Mouse (Mus musculus): ENCODE data around the gene Gm13090. TPM values are rescaled to one million over a fixed set of nuclear protein-coding genes. Genes with fewer than 3 reads are reported as not detected.

Gene Gm13090
- polyA plus RNA-seq, 1 experiment from 2014 or later: not detected

GRCm38 (mm10) chr4:151127636-151128548 lies 38.5 kb downstream of the Gm13090 start:
- no peaks in the 10 kb centered on the region for H3K9me3 ChIP-seq (replicated peaks)
- peak overlapping the region; percentile 85 for H3K4me2 ChIP-seq (replicated peaks)
- peak overlapping the region; percentile 65 for H3K4me3 ChIP-seq (replicated peaks)
- H3K27ac ChIP-seq (replicated peaks): peak overlapping the region; percentile 95
- H3K4me1 ChIP-seq: peaks cover 43% of the 10 kb centered on the region
- ATAC-seq (ENCODE audit: insufficient number of reproducible peaks, low FRiP score, low TSS enrichment, low read depth): peak; percentile 20; the same call in 1 of the 2 replicates
- no peaks in the 10 kb centered on the region for H3K27me3 ChIP-seq
- H3K9ac ChIP-seq: peak overlapping the region; percentile 62
- H3K36me3 ChIP-seq: no peaks in the 10 kb centered on the region
- WGBS: 10% methylated on average over 9 of the region's 10 CpGs

DNA sequence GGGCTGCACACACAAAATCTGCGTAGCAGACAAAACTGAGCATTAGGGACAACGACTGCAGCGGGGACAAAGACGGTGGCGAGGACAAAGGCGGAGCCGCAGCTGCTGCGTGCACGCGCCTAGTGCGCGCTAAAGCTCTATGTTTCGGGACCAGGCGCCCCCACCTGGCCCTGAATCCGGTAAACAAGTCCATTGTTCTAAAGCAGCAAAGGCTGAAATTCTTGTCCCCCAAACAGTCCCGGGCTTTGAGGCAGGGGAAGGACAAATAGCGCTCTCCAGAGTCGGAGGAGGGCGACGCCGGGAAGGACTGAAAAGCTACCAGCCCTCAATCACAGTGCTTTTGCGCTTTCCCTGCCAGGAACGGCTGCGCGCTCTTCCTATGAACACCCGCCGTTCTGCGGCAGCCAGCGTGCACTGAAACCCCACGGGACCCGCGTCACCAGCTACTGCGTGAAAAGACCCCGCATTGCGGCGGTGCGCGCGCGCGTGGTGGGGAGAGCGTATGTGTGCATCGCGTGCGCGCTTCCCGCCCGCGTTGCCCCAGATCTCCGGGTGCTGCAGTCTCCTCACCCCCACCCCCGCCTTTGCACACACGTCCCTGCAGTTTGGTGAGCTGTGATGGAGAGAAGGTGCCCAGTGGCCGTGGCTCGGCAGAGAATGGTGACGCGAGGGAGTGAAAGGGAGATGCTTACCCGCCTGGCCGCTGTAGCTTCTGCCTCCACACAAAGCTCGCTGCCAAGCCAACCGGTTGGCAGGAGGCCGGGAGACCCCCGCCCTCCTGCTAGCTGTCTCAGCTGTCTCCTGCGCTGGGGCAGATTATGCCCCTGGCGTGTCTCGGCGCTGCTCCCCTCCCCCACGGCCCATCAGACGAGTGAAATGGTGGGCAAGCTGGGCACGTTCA lies 39.5 kb downstream of the Gm13090 start:
- H3K9ac ChIP-seq: peak overlapping the region; percentile 62
- WGBS: under 1% methylated on average over 69 of the region's 69 CpGs
- peak overlapping the region; percentile 95 for H3K27ac ChIP-seq (replicated peaks)
- H3K9me3 ChIP-seq (replicated peaks): no peaks in the 10 kb centered on the region
- no peaks in the 10 kb centered on the region for H3K36me3 ChIP-seq
- H3K4me2 ChIP-seq (replicated peaks): peak overlapping the region; percentile 85
- H3K27me3 ChIP-seq: no peaks in the 10 kb centered on the region
- ATAC-seq (ENCODE audit: insufficient number of reproducible peaks, low FRiP score, low TSS enrichment, low read depth): peak; percentile 71
- peak overlapping the region; percentile 65 for H3K4me3 ChIP-seq (replicated peaks)
- peaks cover 50% of the 10 kb centered on the region for H3K4me1 ChIP-seq

GRCm38 (mm10) chr4:151129725-151130557 lies 40.6 kb downstream of the Gm13090 start:
- Histone ChIP-seq H3K27ac (replicated peaks) (peak overlapping the region; percentile 95; the same call in 1 of the 2 replicates), H3K9ac (peak overlapping the region; percentile 62), H3K4me3 (replicated peaks) (peak overlapping the region; percentile 65), H3K4me2 (replicated peaks) (peak overlapping the region; percentile 85), H3K9me3 (replicated peaks) (no peaks in the 10 kb centered on the region), H3K4me1 (peaks cover 50% of the 10 kb centered on the region), H3K36me3 (no peaks in the 10 kb centered on the region), H3K27me3 (no peaks in the 10 kb centered on the region)
- ATAC-seq (ENCODE audit: insufficient number of reproducible peaks, low FRiP score, low TSS enrichment, low read depth): no peak
- WGBS: 65% methylated on average over 16 of the region's 16 CpGs

DNA sequence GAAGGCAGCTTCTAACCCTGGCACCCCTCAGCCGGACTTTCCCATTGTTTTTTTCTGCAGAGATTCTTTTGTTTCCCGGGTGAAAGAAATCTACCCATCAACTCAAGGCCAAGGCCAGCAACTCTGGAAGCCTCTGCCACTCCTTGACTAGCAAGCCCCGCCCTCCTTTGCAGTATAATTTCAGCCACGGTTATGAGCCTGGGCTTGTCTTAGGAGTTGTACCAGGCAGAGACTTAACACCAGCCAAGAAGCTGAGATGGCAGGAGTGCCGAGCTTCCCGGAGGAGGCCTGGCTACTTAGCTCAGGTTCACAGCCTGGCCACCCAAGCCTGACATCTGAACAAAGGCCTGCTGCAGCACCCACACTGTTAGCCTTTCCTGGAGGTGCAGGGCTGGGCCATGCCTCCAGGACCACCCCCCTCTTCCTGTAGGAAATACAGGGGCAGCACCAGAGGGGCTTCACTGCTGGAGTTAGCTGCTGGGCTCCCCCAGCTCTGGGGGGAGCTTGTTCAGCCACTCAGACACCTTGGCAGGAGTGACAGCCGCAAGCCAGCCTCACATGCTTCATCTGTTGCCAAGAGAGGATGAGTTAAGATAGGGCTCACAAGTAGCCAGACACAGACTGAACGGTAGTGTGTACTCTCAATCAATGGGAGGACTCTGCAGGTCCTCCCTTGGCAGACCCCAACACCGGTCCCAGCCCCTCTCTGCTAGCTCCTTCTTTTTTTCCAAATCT lies 41.6 kb downstream of the Gm13090 start:
- H3K9me3 ChIP-seq (replicated peaks): no peaks in the 10 kb centered on the region
- H3K4me3 ChIP-seq (replicated peaks): no peak overlapping the region
- H3K36me3 ChIP-seq: no peaks in the 10 kb centered on the region
- no peak for ATAC-seq (ENCODE audit: insufficient number of reproducible peaks, low FRiP score, low TSS enrichment, low read depth)
- peaks cover 50% of the 10 kb centered on the region for H3K4me1 ChIP-seq
- H3K27ac ChIP-seq (replicated peaks): peak overlapping the region; percentile 60
- no peak overlapping the region for H3K4me2 ChIP-seq (replicated peaks)
- WGBS: 54% methylated on average over 9 of the region's 9 CpGs
- no peak overlapping the region for H3K9ac ChIP-seq
- H3K27me3 ChIP-seq: no peaks in the 10 kb centered on the region

GRCm38 (mm10) chr4:151132493-151132892 lies 43.1 kb downstream of the Gm13090 start:
- H3K36me3 ChIP-seq: no peaks in the 10 kb centered on the region

DNA sequence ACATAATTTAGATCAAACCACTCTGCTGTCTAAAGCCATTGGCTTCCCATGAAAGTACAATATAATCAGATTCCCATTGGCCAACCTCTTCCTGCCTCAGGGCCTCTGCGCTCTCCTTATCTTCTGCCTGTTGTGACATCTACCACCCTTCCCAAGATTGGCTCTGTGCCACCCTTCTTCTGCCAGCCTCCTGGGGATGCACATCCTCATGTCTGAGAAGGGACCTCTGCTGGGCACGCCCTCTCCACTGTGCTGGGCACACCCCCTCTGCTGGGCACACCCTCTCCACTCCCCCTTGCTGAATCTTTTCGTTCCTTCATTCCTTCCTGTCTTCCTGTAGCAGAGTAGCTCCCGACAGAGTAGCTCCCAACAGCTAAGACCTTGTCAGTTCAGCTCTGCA lies 44.4 kb downstream of the Gm13090 start:
- H3K27me3 ChIP-seq: no peaks in the 10 kb centered on the region
- no peaks in the 10 kb centered on the region for H3K36me3 ChIP-seq
- H3K4me3 ChIP-seq (replicated peaks): no peak overlapping the region
- ATAC-seq (ENCODE audit: insufficient number of reproducible peaks, low FRiP score, low TSS enrichment, low read depth): no peak
- H3K9me3 ChIP-seq (replicated peaks): no peaks in the 10 kb centered on the region
- H3K9ac ChIP-seq: no peak overlapping the region
- H3K27ac ChIP-seq (replicated peaks): no peak overlapping the region; the same call in 1 of the 2 replicates
- 43% methylated on average over 4 of the region's 4 CpGs for WGBS
- no peak overlapping the region for H3K4me2 ChIP-seq (replicated peaks)
- H3K4me1 ChIP-seq: peaks cover 44% of the 10 kb centered on the region

More at GRCm38 (mm10) chr4:151132493-151132892, 43.1 kb downstream of the Gm13090 start:
- no peaks in the 10 kb centered on the region for H3K9me3 ChIP-seq (replicated peaks)
- peaks cover 45% of the 10 kb centered on the region for H3K4me1 ChIP-seq
- no peak for ATAC-seq (ENCODE audit: insufficient number of reproducible peaks, low FRiP score, low TSS enrichment, low read depth)
- WGBS: 64% methylated on average over 9 of the region's 9 CpGs
- no peak overlapping the region for H3K27ac ChIP-seq (replicated peaks)
- no peaks in the 10 kb centered on the region for H3K27me3 ChIP-seq
- no peak overlapping the region for H3K9ac ChIP-seq
- H3K4me2 ChIP-seq (replicated peaks): no peak overlapping the region
- no peak overlapping the region for H3K4me3 ChIP-seq (replicated peaks)

- Histone ChIP-seq H3K9me3 (replicated peaks) (no peaks in the 10 kb centered on the region), H3K4me2 (replicated peaks) (no peak overlapping the region), H3K4me1 (peaks cover 38% of the 10 kb centered on the region), H3K27ac (replicated peaks) (no peak overlapping the region), H3K4me3 (replicated peaks) (no peak overlapping the region), H3K36me3 (no peaks in the 10 kb centered on the region), H3K27me3 (peaks cover 13% of the 10 kb centered on the region), H3K9ac (no peak overlapping the region)
- WGBS: 75% methylated on average over 8 of the region's 8 CpGs
- ATAC-seq (ENCODE audit: insufficient number of reproducible peaks, low FRiP score, low TSS enrichment, low read depth): no peak
These were observed 46.1 kb downstream of the Gm13090 start for GRCm38 (mm10) chr4:151135491-151135890.

GRCm38 (mm10) chr4:151137701-151138100 lies 48.3 kb downstream of the Gm13090 start:
- ATAC-seq (ENCODE audit: insufficient number of reproducible peaks, low FRiP score, low TSS enrichment, low read depth): no peak
- Histone ChIP-seq H3K4me1 (peaks cover 35% of the 10 kb centered on the region), H3K9ac (no peak overlapping the region), H3K4me2 (replicated peaks) (no peak overlapping the region), H3K4me3 (replicated peaks) (no peak overlapping the region), H3K27me3 (peaks cover 21% of the 10 kb centered on the region), H3K36me3 (no peaks in the 10 kb centered on the region), H3K27ac (replicated peaks) (0 out of 2 replicates have a peak overlapping the region, but pooled peaks have one; percentile 34), H3K9me3 (replicated peaks) (no peaks in the 10 kb centered on the region)
- 48% methylated on average over 5 of the region's 5 CpGs for WGBS

DNA sequence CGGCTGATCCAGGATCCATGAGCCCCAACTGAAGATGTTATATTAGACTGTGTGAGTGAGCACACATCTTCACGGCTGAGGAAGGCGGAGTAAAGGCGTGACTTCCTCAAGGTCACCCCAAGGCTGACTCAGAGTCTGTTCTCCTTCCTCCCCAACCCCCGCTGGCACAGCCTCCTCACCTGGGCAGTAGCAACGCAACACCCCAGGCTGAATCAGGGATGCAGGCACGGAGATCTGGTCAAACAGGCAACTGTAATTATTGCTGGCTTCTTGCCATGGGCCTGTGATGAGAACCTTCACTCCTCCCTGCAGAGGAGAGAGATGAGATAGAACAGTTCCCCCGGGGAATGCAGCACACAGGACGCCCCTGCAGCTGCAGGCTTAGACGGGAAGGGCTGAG lies 48.8 kb downstream of the Gm13090 start:
- H3K36me3 ChIP-seq: no peaks in the 10 kb centered on the region
- WGBS: 19% methylated on average over 10 of the region's 10 CpGs
- H3K27me3 ChIP-seq: peaks cover 21% of the 10 kb centered on the region
- no peak overlapping the region for H3K27ac ChIP-seq (replicated peaks)
- H3K4me1 ChIP-seq: peaks cover 31% of the 10 kb centered on the region
- no peak for ATAC-seq (ENCODE audit: insufficient number of reproducible peaks, low FRiP score, low TSS enrichment, low read depth)
- H3K9me3 ChIP-seq (replicated peaks): no peaks in the 10 kb centered on the region
- H3K4me3 ChIP-seq (replicated peaks): no peak overlapping the region
- no peak overlapping the region for H3K4me2 ChIP-seq (replicated peaks)
- no peak overlapping the region for H3K9ac ChIP-seq

GRCm38 (mm10) chr4:151138586-151138985 lies 49.2 kb downstream of the Gm13090 start:
- peaks cover 27% of the 10 kb centered on the region for H3K4me1 ChIP-seq
- ATAC-seq (ENCODE audit: insufficient number of reproducible peaks, low FRiP score, low TSS enrichment, low read depth): no peak
- H3K27me3 ChIP-seq: peaks cover 21% of the 10 kb centered on the region
- WGBS: 17% methylated on average over 2 of the region's 2 CpGs
- no peak overlapping the region for H3K9ac ChIP-seq
- H3K4me2 ChIP-seq (replicated peaks): no peak overlapping the region
- H3K27ac ChIP-seq (replicated peaks): no peak overlapping the region
- H3K36me3 ChIP-seq: no peaks in the 10 kb centered on the region
- H3K9me3 ChIP-seq (replicated peaks): no peaks in the 10 kb centered on the region
- H3K4me3 ChIP-seq (replicated peaks): no peak overlapping the region

Data from embryonic facial prominence, embryonic 15.5 days (tissue).